Mouse (Mus musculus): Measurements from ENCODE around the gene Dnaaf1.

- TF ChIP-seq POLR2A (IDR thresholded peaks at IDR 0.05; ENCODE audit: borderline replicate concordance, control insufficient read depth, low read depth, low read length), result no peak
- TF ChIP-seq CTCF (IDR thresholded peaks at IDR 0.05; ENCODE audit: control insufficient read depth, insufficient read depth, low read length), result peak; percentile 33; the same call in 1 of the 2 replicates
Observed at GRCm38 (mm10) chr8:119646197-119646596, 71.2 kb downstream of the Dnaaf1 start.

All from bone marrow, adult 2 months (tissue).